Mouse (Mus musculus): ENCODE measurements around the gene Apoc1. TPM values are rescaled to one million over a fixed set of nuclear protein-coding genes. Genes with fewer than 3 reads are reported as not detected.

Gene Apoc1
- polyA plus RNA-seq, 1 experiment from 2014 or later, result 247 TPM

DNA sequence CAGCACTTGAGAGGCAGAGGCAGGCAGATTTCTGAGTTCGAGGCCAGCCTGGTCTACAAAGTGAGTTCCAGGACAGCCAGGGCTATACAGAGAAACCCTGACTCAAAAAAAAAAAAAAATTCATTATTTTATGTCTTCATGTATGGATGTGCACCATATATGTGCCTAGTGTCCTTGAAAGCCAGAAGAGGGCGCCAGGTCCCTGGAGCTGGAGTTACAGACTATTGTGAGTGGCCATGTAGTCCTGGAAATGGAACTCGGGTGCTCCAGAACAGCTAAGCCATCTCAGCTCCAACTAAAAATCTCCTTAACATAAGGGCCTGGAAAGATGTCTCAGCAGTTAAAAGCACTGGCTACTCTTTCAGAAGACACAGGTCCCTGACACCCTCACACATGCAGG lies 25.7 kb downstream of the Apoc1 start:
- ATAC-seq (ENCODE audit: low read depth) (no peak), DNase-seq (no peak)
- H3K4me2 ChIP-seq, result no peak overlapping the region
- WGBS (ENCODE audit: insufficient replicate concordance), result 61% methylated on average over 3 of the region's 3 CpGs
- no peak overlapping the region for H3K4me3 ChIP-seq (replicated peaks)
- H3K36me3 ChIP-seq, result peaks cover 15% of the 10 kb centered on the region
- H3K9ac ChIP-seq, result no peak overlapping the region
- peaks cover 46% of the 10 kb centered on the region for H3K4me1 ChIP-seq (replicated peaks)
- H3K9me3 ChIP-seq (replicated peaks), result no peaks in the 10 kb centered on the region
- no peak overlapping the region for H3K27ac ChIP-seq
- H3K27me3 ChIP-seq, result no peaks in the 10 kb centered on the region

DNA sequence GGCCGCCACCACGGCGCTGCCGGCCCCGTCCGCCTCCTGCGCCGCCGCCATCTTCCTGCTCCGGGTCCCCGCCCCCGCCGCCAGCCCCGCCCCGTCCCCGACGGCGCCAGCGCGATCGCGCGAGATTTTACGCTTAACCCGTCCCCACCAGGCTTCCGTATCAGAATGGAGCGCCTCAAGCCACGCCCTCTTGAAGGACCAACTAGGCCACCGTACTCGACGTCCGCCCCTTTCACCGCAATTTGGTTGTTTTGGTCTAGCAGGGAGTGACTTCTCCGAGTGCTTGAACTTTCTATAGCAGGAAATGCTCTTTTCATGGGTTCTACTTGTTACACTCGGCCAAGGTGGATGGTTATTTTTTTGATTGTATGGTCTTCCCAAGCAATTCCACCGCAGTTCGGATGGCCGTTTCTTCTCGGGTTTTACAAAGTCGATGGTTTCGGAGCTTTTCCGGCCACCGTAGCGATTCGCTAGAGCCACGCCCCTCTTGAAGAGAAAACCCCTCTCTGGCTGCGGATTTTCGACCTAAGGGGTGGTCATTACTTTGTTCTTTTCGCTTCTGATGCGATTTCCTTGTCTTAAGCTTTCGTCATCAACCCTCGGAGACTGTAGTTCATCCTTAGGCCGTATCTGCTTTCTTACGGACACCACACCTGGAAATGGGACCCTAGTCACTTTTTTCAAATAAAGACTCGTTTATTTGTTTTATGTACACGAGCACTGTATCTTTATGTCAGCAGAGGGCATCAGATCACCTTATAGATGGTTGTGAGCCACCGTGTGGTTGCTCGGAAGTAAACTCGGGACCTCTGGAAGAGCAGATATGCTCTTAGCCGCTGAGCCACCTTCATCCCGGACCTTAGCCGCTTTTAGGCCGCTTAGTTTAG lies 27.3 kb downstream of the Apoc1 start, which contains the start of gene Clptm1:
Gene Clptm1, minus strand, starts transcription at position 79 of the 887 bp plus-strand sequence.
- Histone ChIP-seq H3K4me3 (replicated peaks) (peak within 1 kb of the TSS; percentile 100), H3K9ac (peak within 1 kb of the TSS; percentile 97), H3K4me2 (peak within 1 kb of the TSS; percentile 93), H3K27me3 (no peaks in the 10 kb centered on the region), H3K4me1 (replicated peaks) (peaks cover 46% of the 10 kb centered on the region), H3K27ac (peak within 1 kb of the TSS; percentile 93), H3K9me3 (replicated peaks) (no peaks in the 10 kb centered on the region), H3K36me3 (peaks cover 23% of the 10 kb centered on the region)
- under 1% methylated on average over 61 of the region's 63 CpGs for WGBS (ENCODE audit: insufficient replicate concordance)
- ATAC-seq (ENCODE audit: low read depth) (peak; percentile 80), DNase-seq (peak; percentile 94)

DNA sequence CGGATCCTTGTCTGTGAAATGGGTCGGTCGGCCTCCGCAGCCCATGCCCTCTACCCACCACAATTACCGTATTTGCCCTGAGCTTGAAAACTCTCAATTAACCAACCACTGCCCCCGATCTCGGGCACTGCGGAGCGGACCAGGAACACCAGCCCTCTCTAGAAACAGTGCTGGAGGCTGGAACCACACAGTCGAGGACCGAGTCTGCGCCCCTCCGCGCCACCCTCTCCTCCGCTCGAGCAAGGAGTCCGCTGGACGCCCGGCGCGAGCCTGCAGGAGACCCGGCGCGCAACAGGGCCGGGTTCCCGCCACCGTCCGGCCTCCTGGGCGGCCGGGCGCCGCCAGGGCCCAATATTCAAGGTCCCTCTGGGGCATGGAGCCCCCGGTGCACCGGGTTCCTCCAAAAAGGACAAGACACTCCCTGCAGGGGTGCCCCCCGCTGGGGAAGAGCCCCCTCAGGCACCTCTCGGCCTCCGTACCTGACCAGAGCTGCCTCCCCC lies 28.0 kb downstream of the Apoc1 start:
- DNase-seq (no peak), ATAC-seq (ENCODE audit: low read depth) (peak; percentile 58)
- Histone ChIP-seq H3K36me3 (peaks cover 30% of the 10 kb centered on the region), H3K9me3 (replicated peaks) (no peaks in the 10 kb centered on the region), H3K27me3 (no peaks in the 10 kb centered on the region), H3K9ac (peak overlapping the region; percentile 97), H3K27ac (peak overlapping the region; percentile 93), H3K4me1 (replicated peaks) (peaks cover 40% of the 10 kb centered on the region), H3K4me2 (peak overlapping the region; percentile 93), H3K4me3 (replicated peaks) (peak overlapping the region; percentile 100)
- WGBS (ENCODE audit: insufficient replicate concordance), result under 1% methylated on average over 37 of the region's 37 CpGs

DNA sequence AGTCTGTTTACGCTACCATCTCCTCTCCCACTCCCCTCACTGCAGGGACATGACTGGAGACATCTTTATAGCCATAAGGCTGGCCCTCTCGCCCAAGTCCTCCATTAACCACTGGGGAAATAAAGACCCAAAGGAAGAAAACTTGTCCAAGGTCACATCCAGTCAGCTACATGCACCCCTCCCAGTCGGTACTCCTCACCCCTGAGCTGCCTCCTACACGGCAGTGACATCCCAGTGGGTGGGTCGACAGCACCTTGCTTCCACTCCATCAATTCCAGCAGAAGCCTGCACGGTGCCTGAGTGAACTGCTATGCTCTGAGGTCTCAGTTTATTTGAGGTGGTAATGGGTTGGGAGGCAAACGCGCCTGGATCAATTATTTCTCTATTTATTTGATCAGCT lies 28.5 kb downstream of the Apoc1 start:
- peak; percentile 23 for DNase-seq
- H3K27me3 ChIP-seq, result no peaks in the 10 kb centered on the region
- peak overlapping the region; percentile 97 for H3K9ac ChIP-seq
- peak overlapping the region; percentile 100 for H3K4me3 ChIP-seq (replicated peaks)
- H3K36me3 ChIP-seq, result peaks cover 36% of the 10 kb centered on the region
- H3K9me3 ChIP-seq (replicated peaks), result no peaks in the 10 kb centered on the region
- peak overlapping the region; percentile 93 for H3K27ac ChIP-seq
- peaks cover 35% of the 10 kb centered on the region for H3K4me1 ChIP-seq (replicated peaks)
- WGBS (ENCODE audit: insufficient replicate concordance), result 13% methylated on average over 8 of the region's 8 CpGs
- peak overlapping the region; percentile 93 for H3K4me2 ChIP-seq
- ATAC-seq (ENCODE audit: low read depth), result no peak

DNA sequence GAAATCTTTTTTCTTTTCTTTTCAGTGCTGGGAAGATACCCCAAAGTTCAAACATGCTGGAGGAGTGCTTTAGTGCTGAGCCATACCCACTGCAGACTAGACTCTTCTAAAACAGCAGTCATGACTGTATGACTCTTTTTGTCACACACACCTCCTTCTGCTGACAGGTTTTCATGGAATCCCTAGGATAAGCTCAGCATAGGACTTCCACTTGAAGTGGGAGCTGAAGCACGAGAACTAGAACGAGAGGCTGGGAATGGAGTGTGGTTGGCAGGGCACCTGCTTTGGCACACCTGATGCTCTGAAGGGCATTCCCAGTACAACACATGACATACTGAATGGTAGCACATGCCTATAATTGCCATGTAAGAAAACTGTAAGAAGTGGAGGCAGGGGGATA lies 39.8 kb downstream of the Apoc1 start:
- Histone ChIP-seq H3K36me3 (peaks cover 84% of the 10 kb centered on the region), H3K4me2 (no peak overlapping the region), H3K4me3 (replicated peaks) (no peak overlapping the region), H3K9me3 (replicated peaks) (no peaks in the 10 kb centered on the region), H3K4me1 (replicated peaks) (peaks cover 29% of the 10 kb centered on the region), H3K27ac (no peak overlapping the region), H3K27me3 (no peaks in the 10 kb centered on the region), H3K9ac (no peak overlapping the region)
- ATAC-seq (ENCODE audit: low read depth) (no peak), DNase-seq (no peak)
- WGBS (ENCODE audit: insufficient replicate concordance), result 84% methylated on average over 2 of the region's 2 CpGs

DNA sequence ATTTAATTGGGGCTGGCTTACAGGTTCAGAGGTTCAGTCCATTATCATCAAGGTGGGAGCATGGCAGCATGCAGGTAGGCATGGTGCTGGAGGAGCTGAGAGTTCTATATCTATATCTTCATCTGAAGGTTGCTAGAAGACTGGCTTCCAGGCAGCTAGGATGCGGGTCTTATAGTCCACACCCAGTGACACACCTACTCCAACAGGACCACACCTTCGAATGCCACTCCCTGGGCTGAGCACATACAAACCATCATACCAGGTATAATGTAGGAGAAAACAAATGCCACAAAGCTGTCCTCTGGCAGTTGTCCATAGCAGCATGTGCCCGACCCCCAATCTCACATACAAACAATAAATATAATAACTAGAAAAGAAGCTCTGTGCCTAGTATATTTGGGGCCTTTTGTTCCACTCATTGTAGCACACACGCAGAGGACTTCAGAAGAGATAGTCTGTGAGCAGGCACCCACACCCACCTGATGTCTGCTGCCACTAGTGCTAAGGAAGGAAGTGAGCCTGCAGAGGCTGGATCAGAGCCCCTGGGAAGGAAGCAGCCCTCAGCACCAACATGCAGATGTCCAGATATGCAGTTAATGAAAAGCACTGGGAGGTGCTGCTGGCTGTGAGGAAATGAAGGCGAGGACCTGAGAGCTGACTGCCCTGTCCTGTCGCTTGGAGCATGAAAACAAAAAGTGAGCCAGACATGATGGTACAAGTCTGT lies 41.2 kb downstream of the Apoc1 start:
- DNase-seq (no peak), ATAC-seq (ENCODE audit: low read depth) (peak; percentile 57)
- H3K4me2 ChIP-seq, result peak overlapping the region; percentile 21; the same call in 1 of the 2 replicates
- no peaks in the 10 kb centered on the region for H3K27me3 ChIP-seq
- no peaks in the 10 kb centered on the region for H3K9me3 ChIP-seq (replicated peaks)
- H3K4me3 ChIP-seq (replicated peaks), result no peak overlapping the region
- peaks cover 23% of the 10 kb centered on the region for H3K4me1 ChIP-seq (replicated peaks)
- H3K27ac ChIP-seq, result peak overlapping the region; percentile 72
- peak overlapping the region; percentile 49 for H3K9ac ChIP-seq
- 32% methylated on average over 6 of the region's 6 CpGs for WGBS (ENCODE audit: insufficient replicate concordance)
- peaks cover 90% of the 10 kb centered on the region for H3K36me3 ChIP-seq

DNA sequence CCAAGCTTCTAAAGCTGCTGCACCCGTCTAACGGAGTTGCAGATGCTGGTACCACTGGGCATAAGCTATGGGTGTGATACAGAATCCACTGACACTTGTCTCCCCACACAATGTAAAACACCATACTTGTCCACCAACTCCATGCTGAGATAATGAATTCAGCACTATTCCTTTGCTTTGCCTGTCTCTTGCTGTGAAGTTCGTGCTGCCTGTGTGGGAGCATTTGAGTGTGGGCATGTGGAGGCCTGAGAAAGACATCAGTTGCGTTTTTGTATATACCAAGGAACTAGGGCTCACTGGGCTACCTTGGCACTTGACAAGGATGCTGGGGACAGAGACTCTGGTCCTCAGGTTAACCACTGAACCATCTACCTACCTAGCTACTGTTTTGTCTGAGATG lies 51.2 kb downstream of the Apoc1 start:
- H3K9me3 ChIP-seq (replicated peaks), result no peaks in the 10 kb centered on the region
- no peak for ATAC-seq (ENCODE audit: low read depth)
- 90% methylated on average over 4 of the region's 4 CpGs for WGBS (ENCODE audit: insufficient replicate concordance)

More for the DNA sequence above, 51.2 kb downstream of the Apoc1 start:
- Histone ChIP-seq H3K36me3 (peaks cover 99% of the 10 kb centered on the region), H3K4me2 (no peak overlapping the region), H3K27me3 (no peaks in the 10 kb centered on the region), H3K4me1 (replicated peaks) (no peaks in the 10 kb centered on the region), H3K4me3 (replicated peaks) (no peak overlapping the region), H3K27ac (no peak overlapping the region), H3K9ac (no peak overlapping the region)
- DNase-seq, result no peak

Other genes with a start within 250 kb of the Apoc1 start
- gene Mark4, start 233.8 kb downstream of the Apoc1 start, polyA plus RNA-seq (2015; fragmentation: Nextera tagmentation; extraction: Ambion mirVana), result 1.3 and 1.6 TPM in 2 replicates
- gene Exoc3l2, start 229.3 kb downstream of the Apoc1 start, polyA plus RNA-seq (2015; fragmentation: Nextera tagmentation; extraction: Ambion mirVana), result 0.83 and 1.0 TPM in 2 replicates
- gene Bloc1s3, start 184.3 kb downstream of the Apoc1 start, polyA plus RNA-seq (2015; fragmentation: Nextera tagmentation; extraction: Ambion mirVana), result 1.3 TPM in 2 replicates
- 39.5 and 45.2 TPM in 2 replicates for gene Trappc6a, start 184.3 kb downstream of the Apoc1 start, polyA plus RNA-seq (2015; fragmentation: Nextera tagmentation; extraction: Ambion mirVana)
- not detected in 2 replicates for gene Nkpd1, start 174.8 kb downstream of the Apoc1 start, polyA plus RNA-seq (2015; fragmentation: Nextera tagmentation; extraction: Ambion mirVana)
- 7.8 and 8.3 TPM in 2 replicates for gene Ppp1r37, start 129.6 kb downstream of the Apoc1 start, polyA plus RNA-seq (2015; fragmentation: Nextera tagmentation; extraction: Ambion mirVana)
- gene Zfp296, start 115.4 kb downstream of the Apoc1 start, polyA plus RNA-seq (2015; fragmentation: Nextera tagmentation; extraction: Ambion mirVana), result 1.3 and 1.5 TPM in 2 replicates
- gene Gemin7, start 115.1 kb downstream of the Apoc1 start, polyA plus RNA-seq (2015; fragmentation: Nextera tagmentation; extraction: Ambion mirVana), result 84.9 and 92.7 TPM in 2 replicates
- 14.3 and 15.7 TPM in 2 replicates for gene Clasrp, start 88.2 kb downstream of the Apoc1 start, polyA plus RNA-seq (2015; fragmentation: Nextera tagmentation; extraction: Ambion mirVana)
- gene Relb, start 63.2 kb downstream of the Apoc1 start, polyA plus RNA-seq (2015; fragmentation: Nextera tagmentation; extraction: Ambion mirVana), result 1.6 and 1.7 TPM in 2 replicates
- 45.2 and 51.0 TPM in 2 replicates for gene Clptm1, start 27.6 kb downstream of the Apoc1 start, polyA plus RNA-seq (2015; fragmentation: Nextera tagmentation; extraction: Ambion mirVana)
- 568 and 648 TPM in 2 replicates for gene Apoc2, start 14.7 kb downstream of the Apoc1 start, polyA plus RNA-seq (2015; fragmentation: Nextera tagmentation; extraction: Ambion mirVana)
- 5.6 and 7.5 TPM in 2 replicates for gene Gm44805, start 11.2 kb downstream of the Apoc1 start, polyA plus RNA-seq (2015; fragmentation: Nextera tagmentation; extraction: Ambion mirVana)
- gene Apoc4, start 11.2 kb downstream of the Apoc1 start, polyA plus RNA-seq (2015; fragmentation: Nextera tagmentation; extraction: Ambion mirVana), result 58.3 and 74.0 TPM in 2 replicates
- 1,390 and 1,411 TPM in 2 replicates for gene Apoe, start 6.5 kb upstream of the Apoc1 start, polyA plus RNA-seq (2015; fragmentation: Nextera tagmentation; extraction: Ambion mirVana)
- 125 and 138 TPM in 2 replicates for gene Tomm40, start 22.8 kb upstream of the Apoc1 start, polyA plus RNA-seq (2015; fragmentation: Nextera tagmentation; extraction: Ambion mirVana)
- 17.9 and 18.2 TPM in 2 replicates for gene Nectin2, start 57.8 kb upstream of the Apoc1 start, polyA plus RNA-seq (2015; fragmentation: Nextera tagmentation; extraction: Ambion mirVana)
- gene Bcam, start 78.4 kb upstream of the Apoc1 start, polyA plus RNA-seq (2015; fragmentation: Nextera tagmentation; extraction: Ambion mirVana), result 7.2 and 7.9 TPM in 2 replicates
- 1.2 and 1.3 TPM in 2 replicates for gene Cblc, start 104.1 kb upstream of the Apoc1 start, polyA plus RNA-seq (2015; fragmentation: Nextera tagmentation; extraction: Ambion mirVana)
- 3.0 and 3.9 TPM in 2 replicates for gene Bcl3, start 130.1 kb upstream of the Apoc1 start, polyA plus RNA-seq (2015; fragmentation: Nextera tagmentation; extraction: Ambion mirVana)
- gene Gm19345, start 159.3 kb upstream of the Apoc1 start, polyA plus RNA-seq (2015; fragmentation: Nextera tagmentation; extraction: Ambion mirVana), result not detected in 2 replicates
- gene Ceacam16, start 168.6 kb upstream of the Apoc1 start, polyA plus RNA-seq (2015; fragmentation: Nextera tagmentation; extraction: Ambion mirVana), result not detected in 2 replicates
- not detected in 2 replicates for gene Ceacam19, start 195.3 kb upstream of the Apoc1 start, polyA plus RNA-seq (2015; fragmentation: Nextera tagmentation; extraction: Ambion mirVana)
- 1.9 and 2.2 TPM in 2 replicates for gene Pvr, start 228.5 kb upstream of the Apoc1 start, polyA plus RNA-seq (2015; fragmentation: Nextera tagmentation; extraction: Ambion mirVana)